Mouse (Mus musculus): ENCODE results near the gene Nrf1. TPM values are rescaled to one million over a fixed set of nuclear protein-coding genes. Genes with fewer than 3 reads are reported as not detected.

Gene Nrf1
- polyA plus RNA-seq (2012; rRNA removed): 20.0 and 21.5 TPM in 2 replicates

DNA sequence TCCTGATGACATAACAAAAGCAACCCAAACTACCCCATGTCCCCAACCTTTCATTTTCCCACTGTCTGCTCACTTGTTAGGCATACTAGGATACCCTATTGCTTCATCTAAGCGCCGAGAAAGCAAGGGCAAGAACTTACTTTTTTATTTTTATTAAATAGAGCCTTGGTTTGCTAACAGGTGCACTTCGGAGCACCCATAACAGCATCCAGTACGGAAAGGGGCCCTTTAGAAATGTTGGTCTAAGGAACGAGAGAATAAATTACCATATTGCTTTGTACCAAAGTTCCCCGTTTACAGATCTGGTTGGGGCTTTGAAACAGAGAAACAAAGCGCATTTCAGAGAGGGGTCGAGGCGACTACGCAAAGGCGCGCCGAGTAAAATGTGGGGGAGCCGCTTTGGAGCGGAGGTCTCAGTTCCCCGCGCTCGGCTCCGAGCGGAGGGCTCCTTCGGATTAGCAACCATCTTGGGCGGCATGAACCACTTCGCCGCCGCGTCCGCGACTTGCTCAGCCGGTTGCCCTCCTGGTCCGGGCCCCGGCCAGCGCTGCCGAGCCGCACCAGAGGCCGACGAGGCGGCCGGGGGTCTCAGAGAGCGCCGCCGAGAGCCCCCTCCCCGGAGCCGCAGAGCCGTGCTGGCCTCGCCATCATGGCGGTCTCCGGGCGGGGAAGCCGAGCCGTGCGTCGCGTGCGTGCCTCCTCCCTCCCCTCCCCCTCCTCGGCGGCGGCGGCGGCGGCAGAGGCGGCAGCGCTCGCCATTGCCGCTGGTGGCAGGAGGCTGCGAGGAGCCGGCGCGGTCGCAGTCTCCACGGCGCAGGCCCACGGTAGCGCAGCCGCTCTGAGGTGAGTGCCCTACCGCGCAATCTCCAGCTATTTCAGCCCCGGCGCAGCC is at the start of gene Nrf1:
Gene Nrf1 (plus strand): TSS at position 718 of the 892 bp plus-strand sequence.

Other genes with a start within 250 kb of the Nrf1 start
- 0.17 and 0.20 TPM in 2 replicates for gene Strip2, start 131.0 kb upstream of the Nrf1 start, polyA plus RNA-seq (2012; rRNA removed)